15 mouse cellular contexts compared by ENCODE assay signal in genomic region chr13:55650098-55650497, GRCm38 (mm10). TPM values are rescaled to one million over a fixed set of nuclear protein-coding genes. Genes with fewer than 3 reads are reported as not detected.
DNase-seq lines count a peak whose midpoint lies in the region; ATAC-seq and TF ChIP-seq lines count a peak whose summit lies in the region.
"Had no signal": no experiment of that assay in that cellular context is flagged by ENCODE, and none has a peak within 500 bp of the region (broad histone marks: within the 10 kb centered on the region; RNA-seq: fewer than 3 reads in every experiment).

No protein-coding gene starts in this region.

- H3K4me3 ChIP-seq in cerebellum, adult 2 months (replicated peaks; ENCODE audit: insufficient read depth, low read depth, low read length) = no peak overlapping the region
- H3K4me3 ChIP-seq in liver, adult 2 months (ENCODE audit: insufficient read depth, low read depth, low read length) = no peak overlapping the region
- H3K4me3 ChIP-seq in liver, embryonic 11.5 days (ENCODE audit: low read depth, low read length) = no peak overlapping the region
- no peak overlapping the region for H3K4me3 ChIP-seq in stomach, postnatal 0 days (ENCODE audit: low read depth, low read length)
- H3K4me3 ChIP-seq: limb, embryonic 10.5 days; lung, embryonic 15.5 days; myocyte had no signal

- H3K27ac ChIP-seq in cerebellum, adult 2 months (ENCODE audit: insufficient read depth, low read length) = no peak overlapping the region
- H3K27ac ChIP-seq in liver, adult 2 months (replicated peaks; ENCODE audit: insufficient read depth, low read depth, low read length) = no peak overlapping the region
- no peak overlapping the region for H3K27ac ChIP-seq in liver, embryonic 11.5 days (ENCODE audit: low read depth, low read length)
- H3K27ac ChIP-seq in stomach, postnatal 0 days (replicated peaks) = no peak overlapping the region
- H3K27ac ChIP-seq: hindbrain, embryonic 14.5 days; limb, embryonic 10.5 days; lung, embryonic 15.5 days had no signal

- H3K27me3 ChIP-seq in cerebellum, adult 2 months (ENCODE audit: control insufficient read depth, insufficient read depth, low read length) = no peaks in the 10 kb centered on the region
- no peaks in the 10 kb centered on the region for H3K27me3 ChIP-seq in liver, adult 2 months (ENCODE audit: control insufficient read depth, insufficient read depth, low read length)
- no peaks in the 10 kb centered on the region for H3K27me3 ChIP-seq in liver, embryonic 11.5 days (replicated peaks; ENCODE audit: control insufficient read depth, insufficient read depth, low read length)
- H3K27me3 ChIP-seq in stomach, postnatal 0 days (ENCODE audit: control insufficient read depth, insufficient read depth, low read length) = no peaks in the 10 kb centered on the region
- H3K27me3 ChIP-seq: lung, embryonic 15.5 days had no signal

- no peaks in the 10 kb centered on the region for H3K4me1 ChIP-seq in cerebellum, adult 2 months (ENCODE audit: control insufficient read depth, insufficient read depth, low read length)
- H3K4me1 ChIP-seq in liver, adult 2 months (ENCODE audit: control insufficient read depth, insufficient read depth, low read length) = no peaks in the 10 kb centered on the region
- H3K4me1 ChIP-seq in liver, embryonic 11.5 days (replicated peaks; ENCODE audit: control insufficient read depth, insufficient read depth, low read length) = no peaks in the 10 kb centered on the region
- no peaks in the 10 kb centered on the region for H3K4me1 ChIP-seq in stomach, postnatal 0 days (replicated peaks; ENCODE audit: control insufficient read depth, insufficient read depth)
- H3K4me1 ChIP-seq: limb, embryonic 10.5 days; lung, embryonic 15.5 days had no signal

- 82% methylated on average over 12 of the region's 12 CpGs for WGBS in cerebellum, adult 2 months
- 91% methylated on average over 12 of the region's 12 CpGs for WGBS in liver, adult 2 months
- 89% methylated on average over 12 of the region's 12 CpGs for WGBS in liver, embryonic 11.5 days
- 88% methylated on average over 12 of the region's 12 CpGs for WGBS in stomach, postnatal 0 days

- no peak for TF ChIP-seq EP300 in stomach, postnatal 0 days (optimal IDR thresholded peaks at IDR 0.05)

- H3K36me3 ChIP-seq in liver, adult 2 months (ENCODE audit: control insufficient read depth, insufficient read depth, low read length) = peaks cover 66% of the 10 kb centered on the region
- peaks cover 74% of the 10 kb centered on the region for H3K36me3 ChIP-seq in liver, embryonic 11.5 days (ENCODE audit: control insufficient read depth, insufficient read depth, low read length)
- peaks cover 34% of the 10 kb centered on the region for H3K36me3 ChIP-seq in stomach, postnatal 0 days (ENCODE audit: control insufficient read depth, insufficient read depth, low read length)

- no peak overlapping the region for H3K4me2 ChIP-seq in liver, embryonic 11.5 days
- no peak overlapping the region for H3K4me2 ChIP-seq in stomach, postnatal 0 days (replicated peaks; ENCODE audit: low read depth)
- H3K4me2 ChIP-seq: hindbrain, embryonic 14.5 days; lung, embryonic 15.5 days had no signal

- no peak for TF ChIP-seq POLR2A in cerebellum, adult 2 months (IDR thresholded peaks at IDR 0.05; ENCODE audit: borderline replicate concordance, insufficient read depth, low read length)
- no peak for TF ChIP-seq POLR2A in liver, adult 2 months (IDR thresholded peaks at IDR 0.05; ENCODE audit: extremely low read depth, insufficient read depth, low read length)

- no peak for ATAC-seq in liver, embryonic 11.5 days (replicated peaks; ENCODE audit: low FRiP score)
- no peak for ATAC-seq in stomach, postnatal 0 days (ENCODE audit: low FRiP score, low TSS enrichment)
- ATAC-seq: forebrain, embryonic 14.5 days had no signal

- no peak overlapping the region for H3K9ac ChIP-seq in liver, adult 2 months (ENCODE audit: low read depth, low read length)
- no peak overlapping the region for H3K9ac ChIP-seq in liver, embryonic 11.5 days (ENCODE audit: low read depth, low read length)
- no peak overlapping the region for H3K9ac ChIP-seq in stomach, postnatal 0 days (ENCODE audit: low read length)
- H3K9ac ChIP-seq: hindbrain, embryonic 14.5 days; lung, embryonic 15.5 days had no signal

- TF ChIP-seq CTCF in cerebellum, adult 2 months (IDR thresholded peaks at IDR 0.05; ENCODE audit: borderline replicate concordance, insufficient read depth, low read depth, low read length) = peak; percentile 19; the same call in 1 of the 2 replicates
- TF ChIP-seq CTCF in liver, adult 2 months (IDR thresholded peaks at IDR 0.05; ENCODE audit: low read depth, low read length) = peak; percentile 21; the same call in 1 of the 2 replicates
- TF ChIP-seq CTCF in stomach, postnatal 0 days (IDR thresholded peaks at IDR 0.05; ENCODE audit: low read depth) = peak; percentile 54

- H3K79me2 ChIP-seq in liver, adult 2 months (ENCODE audit: control insufficient read depth, insufficient read depth, low read length) = no peaks in the 10 kb centered on the region

- no peaks in the 10 kb centered on the region for H3K9me3 ChIP-seq in liver, embryonic 11.5 days (ENCODE audit: control insufficient read depth, low read length)
- H3K9me3 ChIP-seq in stomach, postnatal 0 days (ENCODE audit: control insufficient read depth, low read length) = no peaks in the 10 kb centered on the region
- H3K9me3 ChIP-seq: limb, embryonic 10.5 days; lung, embryonic 15.5 days had no signal

- DNase-seq in cerebellum, adult 2 months = no peak
- no peak for DNase-seq in cerebellum, adult 11 months
- DNase-seq in liver, adult 2 months (ENCODE audit: extremely low read depth, low read depth, low spot score) = no peak
- no peak for DNase-seq in liver, embryonic 11.5 days (ENCODE audit: low spot score)
- peak; percentile 4 for DNase-seq in retina, embryonic 14.5 days (ENCODE audit: low spot score)
- DNase-seq in retina, postnatal 1 day = no peak
- DNase-seq in stomach, postnatal 0 days (ENCODE audit: low spot score) = no peak
- DNase-seq in urinary bladder, postnatal 25 days (ENCODE audit: low spot score) = no peak
- DNase-seq: cerebellum, postnatal 36 days; kidney, adult 8-10 months had no signal

RNA-seq across cellular contexts. Expression of gene Ddx46, which starts 15.3 kb away (rescaled TPM):
- 55.3 and 58.6 TPM in 2 replicates for polyA plus RNA-seq in cerebellum, adult 2 months (2012; rRNA removed)
- 14.6 and 18.6 TPM in 2 replicates for total RNA-seq in liver, adult 2 months (2014; rRNA removed)
- 5.5 and 6.8 TPM in 2 replicates for polyA plus RNA-seq in liver, adult 2 months (2012; rRNA removed)
- polyA plus RNA-seq in liver, embryonic 11.5 days (2014; fragmentation: Nextera tagmentation; extraction: Ambion mirVana) = 51.5 and 54.0 TPM in 2 replicates
- 14.9 and 15.2 TPM in 2 replicates for polyA plus RNA-seq in stomach, postnatal 0 days (2015; fragmentation: Nextera tagmentation; extraction: Ambion mirVana)

RNA-seq across cellular contexts. Expression of gene Caml, which starts 27.3 kb away (rescaled TPM):
- 63.9 and 64.3 TPM in 2 replicates for polyA plus RNA-seq in cerebellum, adult 2 months (2012; rRNA removed)
- total RNA-seq in liver, adult 2 months (2014; rRNA removed) = 27.1 and 33.4 TPM in 2 replicates
- 13.4 and 14.6 TPM in 2 replicates for polyA plus RNA-seq in liver, adult 2 months (2012; rRNA removed)
- 35.8 and 36.2 TPM in 2 replicates for polyA plus RNA-seq in liver, embryonic 11.5 days (2014; fragmentation: Nextera tagmentation; extraction: Ambion mirVana)
- polyA plus RNA-seq in stomach, postnatal 0 days (2015; fragmentation: Nextera tagmentation; extraction: Ambion mirVana) = 32.0 and 33.0 TPM in 2 replicates

RNA-seq across cellular contexts. Expression of gene B230219D22Rik, which starts 42.8 kb away (rescaled TPM):
- polyA plus RNA-seq in cerebellum, adult 2 months (2012; rRNA removed) = 63.4 and 72.9 TPM in 2 replicates
- total RNA-seq in liver, adult 2 months (2014; rRNA removed) = 17.1 and 23.0 TPM in 2 replicates
- polyA plus RNA-seq in liver, adult 2 months (2012; rRNA removed) = 12.3 and 12.9 TPM in 2 replicates
- 39.3 and 42.8 TPM in 2 replicates for polyA plus RNA-seq in liver, embryonic 11.5 days (2014; fragmentation: Nextera tagmentation; extraction: Ambion mirVana)
- polyA plus RNA-seq in stomach, postnatal 0 days (2015; fragmentation: Nextera tagmentation; extraction: Ambion mirVana) = 25.4 and 26.1 TPM in 2 replicates

RNA-seq across cellular contexts. Expression of gene B4galt7, which starts 50.4 kb away (rescaled TPM):
- 27.9 and 32.0 TPM in 2 replicates for polyA plus RNA-seq in cerebellum, adult 2 months (2012; rRNA removed)
- 7.9 and 9.2 TPM in 2 replicates for total RNA-seq in liver, adult 2 months (2014; rRNA removed)
- 12.3 and 14.8 TPM in 2 replicates for polyA plus RNA-seq in liver, adult 2 months (2012; rRNA removed)
- polyA plus RNA-seq in liver, embryonic 11.5 days (2014; fragmentation: Nextera tagmentation; extraction: Ambion mirVana) = 16.0 and 16.4 TPM in 2 replicates
- polyA plus RNA-seq in stomach, postnatal 0 days (2015; fragmentation: Nextera tagmentation; extraction: Ambion mirVana) = 15.9 and 16.0 TPM in 2 replicates
